Mouse (Mus musculus): ENCODE measurements at regions not wholly inside any gene's neighbourhood (a gene's known extent, or its start where the extent isn't known, plus 50 kb on each side); places are given as distances from the start of the nearest gene placed in this dataset.

DNA sequence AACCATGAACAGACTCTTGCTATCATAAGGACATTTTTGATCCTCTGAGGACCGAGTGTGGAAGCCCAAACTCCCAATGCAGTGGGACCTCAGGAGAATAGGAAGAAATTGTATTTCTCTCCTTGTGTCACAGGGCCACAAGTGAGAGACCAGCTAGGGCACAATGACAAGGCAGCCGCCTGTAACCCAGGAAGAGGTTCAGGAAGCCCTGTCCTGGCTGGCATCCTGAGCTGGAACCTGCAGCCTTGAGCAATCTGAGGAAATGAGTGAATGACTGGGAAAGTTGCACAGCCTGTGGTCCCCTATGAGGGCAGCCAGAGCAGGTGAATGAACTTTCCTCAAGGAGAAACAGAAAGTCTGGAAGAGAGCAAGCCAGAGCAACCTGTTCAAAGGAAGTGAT is 142.0 kb upstream of the Tut7 start:
- no peak for TF ChIP-seq POLR2A (IDR thresholded peaks at IDR 0.05; ENCODE audit: borderline replicate concordance, insufficient read depth, low read length)
- TF ChIP-seq CTCF (IDR thresholded peaks at IDR 0.05; ENCODE audit: borderline replicate concordance, insufficient read depth, low read depth, low read length): no peak
- 99% methylated on average over 2 of the region's 2 CpGs for WGBS
- H3K27ac ChIP-seq (ENCODE audit: insufficient read depth, low read length): no peak overlapping the region

DNA sequence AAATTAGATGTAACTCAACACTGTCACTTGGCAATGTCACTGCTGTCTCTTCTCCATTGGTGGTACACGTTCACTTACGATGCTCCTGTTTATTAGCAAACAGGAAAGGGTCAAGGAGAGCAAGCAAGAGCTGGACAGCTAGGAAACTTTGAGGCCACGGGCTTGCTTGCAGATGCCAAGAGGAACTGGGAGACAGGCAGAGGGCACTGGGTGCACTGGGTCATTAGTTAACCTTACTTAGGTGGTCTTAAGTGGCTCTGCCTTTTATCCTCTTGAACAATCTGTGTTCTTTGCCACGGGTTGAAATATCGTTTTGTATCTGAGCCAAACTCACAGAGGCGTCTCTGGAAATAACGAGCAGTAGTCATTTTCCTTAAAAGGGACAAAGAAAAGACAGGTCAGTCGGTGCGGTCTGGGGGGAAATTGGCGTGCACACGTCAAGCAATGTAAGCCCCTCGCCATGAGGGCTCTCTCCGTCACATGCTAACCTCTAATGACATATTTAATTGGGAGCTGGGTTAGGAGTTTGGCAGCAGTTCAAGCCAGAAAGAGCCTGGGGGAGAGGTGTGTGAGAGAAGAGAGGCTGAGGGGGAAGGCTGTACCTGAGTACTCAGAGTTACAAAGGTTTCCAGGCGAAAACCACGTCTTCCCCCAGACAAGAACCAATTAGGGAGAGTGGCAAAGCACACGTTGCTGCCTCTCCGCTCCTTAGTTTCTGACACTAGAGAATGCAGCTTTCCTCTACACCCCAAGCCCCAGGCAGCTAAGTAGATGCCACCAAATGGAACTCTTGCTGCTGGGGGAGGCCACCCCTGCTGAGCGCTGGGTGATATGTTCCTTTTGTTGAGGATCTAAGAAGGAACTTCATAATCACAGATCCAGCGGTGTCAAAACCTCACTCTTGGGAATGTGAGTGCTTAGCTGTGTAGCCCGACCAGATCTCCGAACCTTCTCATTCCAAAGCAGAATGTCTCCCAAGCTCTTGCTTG is 140.0 kb upstream of the Tut7 start:
- Histone ChIP-seq H3K4me3 (replicated peaks; ENCODE audit: insufficient read depth, low read depth, low read length) (no peak overlapping the region), H3K27me3 (ENCODE audit: control insufficient read depth, insufficient read depth, low read length) (no peaks in the 10 kb centered on the region), H3K27ac (ENCODE audit: insufficient read depth, low read length) (no peak overlapping the region), H3K4me1 (ENCODE audit: control insufficient read depth, insufficient read depth, low read length) (no peaks in the 10 kb centered on the region; the same call in 1 of the 2 replicates)
- TF ChIP-seq POLR2A (IDR thresholded peaks at IDR 0.05; ENCODE audit: borderline replicate concordance, insufficient read depth, low read length): no peak
- 56% methylated on average over 21 of the region's 21 CpGs for WGBS
- no peak for DNase-seq

More for the DNA sequence above, 142.0 kb upstream of the Tut7 start:
- Histone ChIP-seq H3K4me3 (replicated peaks; ENCODE audit: insufficient read depth, low read depth, low read length) (no peak overlapping the region), H3K27me3 (ENCODE audit: control insufficient read depth, insufficient read depth, low read length) (no peaks in the 10 kb centered on the region), H3K4me1 (ENCODE audit: control insufficient read depth, insufficient read depth, low read length) (no peaks in the 10 kb centered on the region; the same call in 1 of the 2 replicates)
- no peak for DNase-seq

DNA sequence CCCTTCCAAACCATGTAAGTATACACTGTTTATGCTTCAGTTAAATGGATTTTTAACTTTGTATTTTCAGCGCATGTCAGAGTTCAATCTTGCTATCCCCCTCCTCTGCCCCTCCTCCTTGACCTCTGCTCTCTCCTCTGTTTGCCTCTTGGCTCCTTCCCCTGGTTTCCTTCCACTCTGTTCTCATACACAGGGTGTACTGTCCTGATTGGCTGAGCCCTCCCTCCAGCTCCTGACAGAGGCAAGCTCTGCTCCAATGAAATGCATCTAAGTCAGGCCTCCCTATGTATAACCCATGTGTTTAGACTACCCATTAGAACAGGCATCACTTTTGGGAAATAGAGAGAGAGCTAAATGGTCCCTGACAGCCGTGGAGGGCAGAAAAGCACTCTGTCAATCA is 133.5 kb upstream of the Tut7 start:
- no peaks in the 10 kb centered on the region for H3K27me3 ChIP-seq (ENCODE audit: control insufficient read depth, insufficient read depth, low read length)
- DNase-seq: no peak
- no peaks in the 10 kb centered on the region for H3K4me1 ChIP-seq (ENCODE audit: control insufficient read depth, insufficient read depth, low read length)
- WGBS: 66% methylated on average over 2 of the region's 2 CpGs
- TF ChIP-seq CTCF (IDR thresholded peaks at IDR 0.05; ENCODE audit: borderline replicate concordance, insufficient read depth, low read depth, low read length): no peak
- no peak for TF ChIP-seq POLR2A (IDR thresholded peaks at IDR 0.05; ENCODE audit: borderline replicate concordance, insufficient read depth, low read length)
- H3K4me3 ChIP-seq (replicated peaks; ENCODE audit: insufficient read depth, low read depth, low read length): no peak overlapping the region
- no peak overlapping the region for H3K27ac ChIP-seq (ENCODE audit: insufficient read depth, low read length)

DNA sequence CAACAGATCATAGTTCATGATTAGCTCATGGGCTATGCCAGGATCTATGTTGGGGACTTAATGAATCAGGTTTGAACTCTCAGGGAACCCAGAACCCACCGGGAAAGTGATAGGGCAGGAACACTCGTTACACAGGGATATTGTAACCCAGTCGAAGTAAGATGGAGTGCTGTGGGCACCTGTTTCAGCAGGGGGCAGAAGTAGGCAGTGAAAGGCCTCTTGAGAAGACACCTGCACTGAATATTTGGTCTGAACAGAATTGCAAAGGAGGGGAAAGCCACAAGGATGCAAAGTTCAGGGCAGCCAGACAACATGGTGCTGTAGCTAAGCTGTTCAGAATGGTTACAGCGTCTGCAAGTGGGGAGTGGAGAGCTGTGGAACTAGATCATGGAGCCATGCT is 129.9 kb upstream of the Tut7 start:
- 65% methylated on average over 4 of the region's 4 CpGs for WGBS
- Histone ChIP-seq H3K27ac (ENCODE audit: insufficient read depth, low read length) (no peak overlapping the region), H3K4me3 (replicated peaks; ENCODE audit: insufficient read depth, low read depth, low read length) (no peak overlapping the region), H3K27me3 (ENCODE audit: control insufficient read depth, insufficient read depth, low read length) (no peaks in the 10 kb centered on the region), H3K4me1 (ENCODE audit: control insufficient read depth, insufficient read depth, low read length) (no peaks in the 10 kb centered on the region)
- no peak for DNase-seq
- TF ChIP-seq CTCF (IDR thresholded peaks at IDR 0.05; ENCODE audit: borderline replicate concordance, insufficient read depth, low read depth, low read length): no peak
- TF ChIP-seq POLR2A (IDR thresholded peaks at IDR 0.05; ENCODE audit: borderline replicate concordance, insufficient read depth, low read length): no peak

DNA sequence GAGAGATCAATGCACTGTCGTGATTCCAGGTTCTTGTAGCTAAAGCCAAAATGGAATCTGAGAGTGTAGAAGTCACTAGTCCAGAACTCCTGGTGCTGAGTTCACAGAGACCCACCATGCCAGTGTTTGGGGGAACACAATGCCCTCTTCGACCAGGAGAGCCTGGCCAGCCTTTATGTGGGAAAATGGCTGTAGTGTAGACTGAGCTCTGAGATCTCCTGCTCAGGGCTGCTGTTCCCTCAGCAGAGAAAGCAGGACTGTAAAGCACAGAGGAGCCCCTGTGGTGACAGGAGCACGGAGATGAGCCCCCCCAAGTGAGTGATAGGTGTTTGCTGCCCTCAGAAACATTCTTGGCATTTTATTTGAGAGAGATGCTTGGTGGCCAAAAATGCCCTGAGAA is 129.2 kb upstream of the Tut7 start:
- Histone ChIP-seq H3K4me1 (ENCODE audit: control insufficient read depth, insufficient read depth, low read length) (no peaks in the 10 kb centered on the region), H3K27me3 (ENCODE audit: control insufficient read depth, insufficient read depth, low read length) (no peaks in the 10 kb centered on the region), H3K27ac (ENCODE audit: insufficient read depth, low read length) (no peak overlapping the region), H3K4me3 (replicated peaks; ENCODE audit: insufficient read depth, low read depth, low read length) (no peak overlapping the region)
- TF ChIP-seq POLR2A (IDR thresholded peaks at IDR 0.05; ENCODE audit: borderline replicate concordance, insufficient read depth, low read length): no peak
- no peak for TF ChIP-seq CTCF (IDR thresholded peaks at IDR 0.05; ENCODE audit: borderline replicate concordance, insufficient read depth, low read depth, low read length)
- 55% methylated on average over 3 of the region's 3 CpGs for WGBS
- DNase-seq: no peak

DNA sequence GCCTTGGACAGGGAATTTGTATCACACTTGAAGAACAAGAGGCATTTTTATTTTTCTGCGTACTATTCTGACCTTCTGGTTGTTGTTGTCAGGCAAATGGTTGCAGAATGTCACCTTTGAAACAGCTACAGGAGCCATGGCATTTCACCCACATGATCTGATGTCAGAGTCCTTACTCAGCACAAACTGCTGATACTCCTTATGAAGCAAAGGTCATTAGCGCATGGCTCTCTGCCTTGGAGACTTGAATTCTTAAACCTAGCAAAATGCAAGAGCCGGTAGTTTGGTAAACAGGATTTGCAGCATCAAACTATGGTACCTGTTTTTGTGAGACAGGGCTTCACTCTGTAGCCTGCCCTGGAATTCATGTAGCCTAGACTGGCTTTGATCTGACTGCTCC is 127.3 kb upstream of the Tut7 start:
- no peak overlapping the region for H3K4me3 ChIP-seq (replicated peaks; ENCODE audit: insufficient read depth, low read depth, low read length)
- 90% methylated on average over 3 of the region's 3 CpGs for WGBS
- no peak overlapping the region for H3K27ac ChIP-seq (ENCODE audit: insufficient read depth, low read length)
- H3K4me1 ChIP-seq (ENCODE audit: control insufficient read depth, insufficient read depth, low read length): no peaks in the 10 kb centered on the region
- no peaks in the 10 kb centered on the region for H3K27me3 ChIP-seq (ENCODE audit: control insufficient read depth, insufficient read depth, low read length)
- TF ChIP-seq POLR2A (IDR thresholded peaks at IDR 0.05; ENCODE audit: borderline replicate concordance, insufficient read depth, low read length): no peak
- no peak for TF ChIP-seq CTCF (IDR thresholded peaks at IDR 0.05; ENCODE audit: borderline replicate concordance, insufficient read depth, low read depth, low read length)
- DNase-seq: no peak

DNA sequence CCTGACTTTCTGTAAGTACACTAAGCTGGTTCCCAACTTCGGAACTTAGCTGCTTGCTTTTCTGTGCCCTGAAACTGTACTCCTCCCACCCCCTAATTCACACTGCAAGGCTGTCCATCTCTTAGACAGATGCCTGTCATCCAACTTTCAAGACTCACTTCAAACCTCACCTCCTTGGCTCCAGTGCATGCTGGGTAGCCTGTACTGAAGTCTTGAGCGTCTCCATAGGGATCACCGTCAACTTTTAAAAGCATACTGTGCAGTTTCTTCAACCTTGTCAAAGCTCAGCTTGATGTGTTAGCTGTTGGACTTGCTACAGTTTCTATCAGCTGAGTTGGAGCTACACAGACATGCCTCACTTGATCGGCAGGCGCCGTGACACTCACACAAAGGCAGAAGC is 126.5 kb upstream of the Tut7 start:
- no peak for DNase-seq
- WGBS: 38% methylated on average over 6 of the region's 6 CpGs
- Histone ChIP-seq H3K4me3 (replicated peaks; ENCODE audit: insufficient read depth, low read depth, low read length) (no peak overlapping the region), H3K27me3 (ENCODE audit: control insufficient read depth, insufficient read depth, low read length) (no peaks in the 10 kb centered on the region), H3K27ac (ENCODE audit: insufficient read depth, low read length) (no peak overlapping the region), H3K4me1 (ENCODE audit: control insufficient read depth, insufficient read depth, low read length) (no peaks in the 10 kb centered on the region)
- TF ChIP-seq POLR2A (IDR thresholded peaks at IDR 0.05; ENCODE audit: borderline replicate concordance, insufficient read depth, low read length): no peak
- no peak for TF ChIP-seq CTCF (IDR thresholded peaks at IDR 0.05; ENCODE audit: borderline replicate concordance, insufficient read depth, low read depth, low read length)

DNA sequence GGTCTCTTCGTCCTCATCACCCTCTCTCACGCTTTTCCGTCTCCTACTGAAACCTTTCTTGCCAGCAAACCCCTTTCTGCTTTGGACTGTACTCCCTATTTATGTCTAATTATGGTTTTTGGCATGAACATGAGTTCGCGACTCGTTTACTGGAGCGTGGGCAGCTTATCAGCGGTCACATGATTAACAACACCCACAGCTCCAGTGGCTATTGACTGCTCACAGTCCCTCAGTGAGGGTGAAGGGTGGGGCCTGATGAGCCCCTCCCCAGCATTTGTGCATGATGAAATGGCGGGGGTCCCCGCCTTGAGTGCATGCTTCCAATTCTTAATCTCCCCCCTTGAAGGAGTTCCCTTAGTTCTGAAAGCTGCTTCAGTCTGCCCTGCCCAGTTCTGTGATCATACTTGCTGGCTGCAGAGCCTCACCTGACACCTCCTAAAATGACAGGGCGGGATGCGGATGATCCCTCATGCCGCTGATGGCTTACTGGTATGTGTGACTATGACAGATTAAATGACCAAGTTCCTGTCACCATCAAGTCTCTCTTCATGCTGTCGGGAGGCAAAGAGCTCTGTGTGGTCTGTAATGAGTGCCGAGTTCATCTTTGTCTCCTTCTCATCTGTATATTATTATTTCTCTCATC is 125.7 kb upstream of the Tut7 start:
- H3K4me1 ChIP-seq (ENCODE audit: control insufficient read depth, insufficient read depth, low read length): no peaks in the 10 kb centered on the region
- no peak for TF ChIP-seq POLR2A (IDR thresholded peaks at IDR 0.05; ENCODE audit: borderline replicate concordance, insufficient read depth, low read length)
- no peak for TF ChIP-seq CTCF (IDR thresholded peaks at IDR 0.05; ENCODE audit: borderline replicate concordance, insufficient read depth, low read depth, low read length)
- no peak for DNase-seq
- 35% methylated on average over 15 of the region's 15 CpGs for WGBS
- H3K4me3 ChIP-seq (replicated peaks; ENCODE audit: insufficient read depth, low read depth, low read length): no peak overlapping the region
- H3K27me3 ChIP-seq (ENCODE audit: control insufficient read depth, insufficient read depth, low read length): no peaks in the 10 kb centered on the region
- H3K27ac ChIP-seq (ENCODE audit: insufficient read depth, low read length): no peak overlapping the region
